Mouse (Mus musculus): ENCODE data around the gene Aldh1a2. TPM values are rescaled to one million over a fixed set of nuclear protein-coding genes. Genes with fewer than 3 reads are reported as not detected.

Aldh1a2 gene
- polyA plus RNA-seq, 1 experiment from 2014 or later: 5.7 TPM

- Histone ChIP-seq H3K36me3 (no peaks in the 10 kb centered on the region), H3K27me3 (ENCODE audit: insufficient read depth, poor library complexity, severe bottlenecking) (no peaks in the 10 kb centered on the region)
- 85% methylated on average over 4 of the region's 4 CpGs for WGBS
Measured at GRCm38 (mm10) chr9:71278741-71279140, 63.2 kb downstream of the Aldh1a2 start.

GRCm38 (mm10) chr9:71283156-71283555 is 67.6 kb downstream of the Aldh1a2 start:
- 87% methylated on average over 7 of the region's 7 CpGs for WGBS
- Histone ChIP-seq H3K27ac (no peak overlapping the region), H3K4me1 (replicated peaks) (no peaks in the 10 kb centered on the region), H3K4me3 (no peak overlapping the region), H3K9me3 (no peaks in the 10 kb centered on the region), H3K27me3 (ENCODE audit: insufficient read depth, poor library complexity, severe bottlenecking) (no peaks in the 10 kb centered on the region), H3K36me3 (no peaks in the 10 kb centered on the region)
- no peak for DNase-seq (ENCODE audit: low spot score)

More at GRCm38 (mm10) chr9:71278741-71279140, 63.2 kb downstream of the Aldh1a2 start:
- Histone ChIP-seq H3K4me3 (no peak overlapping the region), H3K27ac (no peak overlapping the region), H3K4me1 (replicated peaks) (0 out of 2 replicates have a peak, but pooled peaks cover 5% of the 10 kb centered on the region), H3K9me3 (no peaks in the 10 kb centered on the region)
- no peak for DNase-seq (ENCODE audit: low spot score)

GRCm38 (mm10) chr9:71285231-71285630 is 69.6 kb downstream of the Aldh1a2 start:
- Histone ChIP-seq H3K4me1 (replicated peaks) (no peaks in the 10 kb centered on the region), H3K36me3 (no peaks in the 10 kb centered on the region), H3K27ac (no peak overlapping the region), H3K4me3 (no peak overlapping the region), H3K9me3 (no peaks in the 10 kb centered on the region), H3K27me3 (ENCODE audit: insufficient read depth, poor library complexity, severe bottlenecking) (no peaks in the 10 kb centered on the region)
- WGBS: 88% methylated on average over 3 of the region's 3 CpGs
- DNase-seq (ENCODE audit: low spot score): no peak

- no peak for DNase-seq (ENCODE audit: low spot score)
- H3K4me1 ChIP-seq (replicated peaks): no peaks in the 10 kb centered on the region
- no peak overlapping the region for H3K27ac ChIP-seq
- H3K9me3 ChIP-seq: no peaks in the 10 kb centered on the region
- H3K27me3 ChIP-seq (ENCODE audit: insufficient read depth, poor library complexity, severe bottlenecking): no peaks in the 10 kb centered on the region
- H3K4me3 ChIP-seq: no peak overlapping the region
- H3K36me3 ChIP-seq: no peaks in the 10 kb centered on the region
- WGBS: 90% methylated on average over 9 of the region's 9 CpGs
Measured at GRCm38 (mm10) chr9:71286420-71286819, 70.8 kb downstream of the Aldh1a2 start.

GRCm38 (mm10) chr9:71288738-71289137 is 73.1 kb downstream of the Aldh1a2 start:
- WGBS: 82% methylated on average over 6 of the region's 6 CpGs
- H3K9me3 ChIP-seq: no peaks in the 10 kb centered on the region
- no peak overlapping the region; the same call in 1 of the 2 replicates for H3K27ac ChIP-seq
- no peaks in the 10 kb centered on the region for H3K36me3 ChIP-seq
- no peak overlapping the region for H3K4me3 ChIP-seq
- H3K4me1 ChIP-seq (replicated peaks): no peaks in the 10 kb centered on the region
- DNase-seq (ENCODE audit: low spot score): no peak
- no peaks in the 10 kb centered on the region; the same call in 1 of the 2 replicates for H3K27me3 ChIP-seq (ENCODE audit: insufficient read depth, poor library complexity, severe bottlenecking)

GRCm38 (mm10) chr9:71289810-71290209 is 74.2 kb downstream of the Aldh1a2 start:
- Histone ChIP-seq H3K27ac (no peak overlapping the region), H3K36me3 (no peaks in the 10 kb centered on the region), H3K9me3 (no peaks in the 10 kb centered on the region), H3K4me3 (no peak overlapping the region), H3K27me3 (ENCODE audit: insufficient read depth, poor library complexity, severe bottlenecking) (no peaks in the 10 kb centered on the region; the same call in 1 of the 2 replicates), H3K4me1 (replicated peaks) (no peaks in the 10 kb centered on the region)
- DNase-seq (ENCODE audit: low spot score): no peak
- 90% methylated on average over 3 of the region's 3 CpGs for WGBS

GRCm38 (mm10) chr9:71290730-71291129 is 75.1 kb downstream of the Aldh1a2 start:
- 84% methylated on average over 1 of the region's 1 CpGs for WGBS
- Histone ChIP-seq H3K9me3 (no peaks in the 10 kb centered on the region), H3K27ac (no peak overlapping the region), H3K27me3 (ENCODE audit: insufficient read depth, poor library complexity, severe bottlenecking) (peaks cover 3% of the 10 kb centered on the region; the same call in 1 of the 2 replicates), H3K36me3 (no peaks in the 10 kb centered on the region), H3K4me3 (no peak overlapping the region), H3K4me1 (replicated peaks) (no peaks in the 10 kb centered on the region)
- DNase-seq (ENCODE audit: low spot score): no peak

- Histone ChIP-seq H3K27ac (no peak overlapping the region), H3K9me3 (no peaks in the 10 kb centered on the region), H3K4me1 (replicated peaks) (no peaks in the 10 kb centered on the region), H3K4me3 (no peak overlapping the region), H3K36me3 (no peaks in the 10 kb centered on the region), H3K27me3 (ENCODE audit: insufficient read depth, poor library complexity, severe bottlenecking) (peaks cover 3% of the 10 kb centered on the region; the same call in 1 of the 2 replicates)
- no peak for DNase-seq (ENCODE audit: low spot score)
- 74% methylated on average over 8 of the region's 8 CpGs for WGBS
Measured at GRCm38 (mm10) chr9:71295501-71295900, 79.9 kb downstream of the Aldh1a2 start.

- Histone ChIP-seq H3K27ac (no peak overlapping the region), H3K4me1 (replicated peaks) (no peaks in the 10 kb centered on the region), H3K36me3 (no peaks in the 10 kb centered on the region), H3K9me3 (no peaks in the 10 kb centered on the region), H3K27me3 (ENCODE audit: insufficient read depth, poor library complexity, severe bottlenecking) (no peaks in the 10 kb centered on the region), H3K4me3 (no peak overlapping the region)
- DNase-seq (ENCODE audit: low spot score): no peak
- 59% methylated on average over 2 of the region's 2 CpGs for WGBS
Measured at GRCm38 (mm10) chr9:71303594-71303993, 88.0 kb downstream of the Aldh1a2 start.

- Histone ChIP-seq H3K36me3 (no peaks in the 10 kb centered on the region), H3K27me3 (ENCODE audit: insufficient read depth, poor library complexity, severe bottlenecking) (no peaks in the 10 kb centered on the region), H3K4me3 (no peak overlapping the region), H3K4me1 (replicated peaks) (no peaks in the 10 kb centered on the region), H3K27ac (no peak overlapping the region), H3K9me3 (no peaks in the 10 kb centered on the region)
- no peak for DNase-seq (ENCODE audit: low spot score)
- 80% methylated on average over 9 of the region's 9 CpGs for WGBS
Measured at GRCm38 (mm10) chr9:71307106-71307789, 91.7 kb downstream of the Aldh1a2 start.

- H3K4me3 ChIP-seq: no peak overlapping the region
- H3K4me1 ChIP-seq (replicated peaks): no peaks in the 10 kb centered on the region
- WGBS: 85% methylated on average over 3 of the region's 3 CpGs
- H3K27ac ChIP-seq: no peak overlapping the region
- no peaks in the 10 kb centered on the region for H3K36me3 ChIP-seq
- DNase-seq (ENCODE audit: low spot score): no peak
- H3K27me3 ChIP-seq (ENCODE audit: insufficient read depth, poor library complexity, severe bottlenecking): no peaks in the 10 kb centered on the region
- H3K9me3 ChIP-seq: no peaks in the 10 kb centered on the region
Measured at GRCm38 (mm10) chr9:71315960-71316359, 100.4 kb downstream of the Aldh1a2 start.

- Histone ChIP-seq H3K9me3 (no peaks in the 10 kb centered on the region), H3K4me1 (replicated peaks) (peaks cover 6% of the 10 kb centered on the region), H3K27me3 (ENCODE audit: insufficient read depth, poor library complexity, severe bottlenecking) (no peaks in the 10 kb centered on the region), H3K4me3 (no peak overlapping the region), H3K27ac (no peak overlapping the region), H3K36me3 (no peaks in the 10 kb centered on the region)
- WGBS: 81% methylated on average over 11 of the region's 11 CpGs
- DNase-seq (ENCODE audit: low spot score): no peak
Measured at GRCm38 (mm10) chr9:71317096-71317920, 101.7 kb downstream of the Aldh1a2 start.

- WGBS: 83% methylated on average over 3 of the region's 3 CpGs
- Histone ChIP-seq H3K4me1 (replicated peaks) (peaks cover 6% of the 10 kb centered on the region), H3K36me3 (no peaks in the 10 kb centered on the region), H3K9me3 (no peaks in the 10 kb centered on the region), H3K27me3 (ENCODE audit: insufficient read depth, poor library complexity, severe bottlenecking) (no peaks in the 10 kb centered on the region), H3K27ac (no peak overlapping the region), H3K4me3 (no peak overlapping the region)
- DNase-seq (ENCODE audit: low spot score): no peak
Measured at GRCm38 (mm10) chr9:71317921-71318241, 102.3 kb downstream of the Aldh1a2 start.
